Mouse (Mus musculus): ENCODE measurements at regions not wholly inside any gene's neighbourhood (a gene's known extent, or its start where the extent isn't known, plus 50 kb on each side); places are given as distances from the start of the nearest gene placed in this dataset.

DNA sequence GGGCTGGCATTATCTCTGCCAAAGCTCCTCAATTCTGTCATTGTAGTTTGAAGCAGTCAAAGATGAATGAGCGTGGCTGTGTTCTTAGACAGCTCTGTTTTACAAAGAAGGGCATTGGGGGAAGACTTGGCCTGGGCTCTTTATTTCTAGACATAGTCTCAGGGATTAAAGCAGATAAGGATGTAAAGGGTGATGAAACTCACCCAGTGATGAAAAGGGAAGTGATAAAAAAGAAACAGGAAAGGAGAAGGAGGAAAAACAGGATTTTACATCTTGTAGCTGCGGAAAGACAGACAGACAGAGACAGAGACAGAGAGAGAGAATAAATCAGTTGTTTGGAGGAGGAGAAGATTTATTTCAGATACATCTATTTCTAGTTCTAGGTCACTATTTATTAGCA, 95.5 kb upstream of the Chl1 start:
- H3K9ac ChIP-seq (ENCODE audit: low read length): no peak overlapping the region
- 79% methylated on average over 2 of the region's 2 CpGs for WGBS
- no peak overlapping the region for H3K27ac ChIP-seq (ENCODE audit: low read length)
- no peak for ATAC-seq (ENCODE audit: insufficient read depth, low FRiP score)
- no peak overlapping the region for H3K4me2 ChIP-seq (ENCODE audit: low read depth, low read length)
- H3K4me1 ChIP-seq (ENCODE audit: control insufficient read depth, insufficient read depth, low read length): no peaks in the 10 kb centered on the region
- no peaks in the 10 kb centered on the region for H3K9me3 ChIP-seq (replicated peaks; ENCODE audit: control insufficient read depth, low read length)
- H3K27me3 ChIP-seq (ENCODE audit: control insufficient read depth, insufficient read depth, low read length): no peaks in the 10 kb centered on the region
- no peaks in the 10 kb centered on the region for H3K36me3 ChIP-seq (ENCODE audit: control insufficient read depth, insufficient read depth, low read length)
- H3K4me3 ChIP-seq (replicated peaks; ENCODE audit: low read length): no peak overlapping the region

DNA sequence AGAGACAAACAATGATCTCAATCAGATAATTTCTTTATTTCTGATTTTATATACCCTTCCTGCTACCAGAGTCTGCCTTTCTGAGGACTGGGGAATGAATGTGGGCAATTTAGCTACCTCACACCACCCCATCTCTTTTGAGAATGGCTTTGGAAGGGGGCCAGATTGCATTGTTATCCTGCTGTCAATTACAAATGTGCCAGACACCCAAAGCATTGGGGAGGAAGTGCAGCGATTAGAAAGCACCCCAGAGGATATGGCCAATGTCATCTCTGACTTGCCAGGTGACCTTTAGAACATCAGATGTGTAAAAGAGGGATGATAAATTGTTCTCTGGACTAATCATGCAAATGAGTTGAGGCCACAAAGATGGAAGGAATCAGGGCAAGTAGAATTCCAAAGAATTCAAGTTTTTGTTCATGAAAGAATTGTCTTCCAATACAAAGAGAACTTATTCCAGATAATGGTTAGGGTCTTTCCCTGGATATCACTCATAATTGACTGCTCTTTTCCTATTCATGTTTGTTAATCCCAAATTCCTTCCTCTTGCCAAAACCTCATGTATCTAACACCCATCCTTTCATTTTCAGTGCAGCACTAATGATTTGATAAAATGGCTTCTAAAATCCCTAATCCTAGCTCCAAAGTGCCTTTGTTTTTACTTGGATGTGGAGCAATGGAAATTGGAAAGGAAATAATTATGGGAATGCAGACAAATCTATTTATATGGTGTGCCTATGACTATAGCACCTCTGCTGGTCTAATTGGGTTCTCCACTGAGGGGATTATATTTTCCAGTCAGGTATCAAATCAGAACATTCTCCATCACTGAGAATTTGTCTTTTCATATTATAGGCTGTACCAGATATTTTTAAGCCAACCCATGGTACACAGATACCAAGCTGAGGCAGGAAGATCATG, 89.1 kb upstream of the Chl1 start:
- Histone ChIP-seq H3K4me1 (ENCODE audit: control insufficient read depth, insufficient read depth, low read length) (no peaks in the 10 kb centered on the region), H3K27me3 (ENCODE audit: control insufficient read depth, insufficient read depth, low read length) (no peaks in the 10 kb centered on the region), H3K27ac (ENCODE audit: low read length) (no peak overlapping the region), H3K4me3 (replicated peaks; ENCODE audit: low read length) (no peak overlapping the region), H3K9ac (ENCODE audit: low read length) (no peak overlapping the region), H3K4me2 (ENCODE audit: low read depth, low read length) (no peak overlapping the region), H3K9me3 (replicated peaks; ENCODE audit: control insufficient read depth, low read length) (no peaks in the 10 kb centered on the region), H3K36me3 (ENCODE audit: control insufficient read depth, insufficient read depth, low read length) (no peaks in the 10 kb centered on the region)
- no peak for ATAC-seq (ENCODE audit: insufficient read depth, low FRiP score)
- WGBS: 42% methylated on average over 1 of the region's 1 CpGs

DNA sequence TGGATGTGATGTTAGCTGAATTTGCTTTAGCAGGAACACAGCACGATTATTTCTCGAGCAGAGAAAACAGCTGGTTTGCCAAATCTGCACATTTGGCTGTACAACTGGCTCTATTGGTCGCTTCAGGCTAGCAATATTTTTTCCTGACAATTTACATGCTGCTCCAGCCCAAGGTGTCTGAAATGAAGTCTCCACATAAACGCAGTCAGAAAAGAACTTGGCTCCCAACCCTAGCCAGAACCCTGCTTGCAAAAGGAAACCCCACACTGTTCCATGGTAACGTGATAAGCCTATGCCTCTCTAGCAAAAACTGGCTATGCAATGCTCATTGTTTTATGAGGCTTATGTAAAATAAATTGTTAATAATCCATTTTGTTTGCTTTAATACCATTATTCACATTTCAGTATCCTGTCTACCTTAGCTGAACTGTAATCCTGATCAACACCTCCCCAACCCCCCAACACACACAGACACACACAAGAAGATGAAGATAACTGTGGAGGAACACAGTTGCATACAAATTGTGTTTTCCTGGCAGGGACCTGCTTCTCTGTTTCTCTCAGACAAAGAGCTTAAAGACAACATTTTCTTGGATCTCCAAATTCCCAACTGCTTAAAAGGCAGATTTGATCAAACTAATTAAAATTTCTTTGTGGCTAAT, 79.3 kb upstream of the Chl1 start:
- H3K27ac ChIP-seq (ENCODE audit: low read length): no peak overlapping the region
- H3K9ac ChIP-seq (ENCODE audit: low read length): no peak overlapping the region
- WGBS: 41% methylated on average over 5 of the region's 5 CpGs
- no peaks in the 10 kb centered on the region for H3K4me1 ChIP-seq (ENCODE audit: control insufficient read depth, insufficient read depth, low read length)
- ATAC-seq (ENCODE audit: insufficient read depth, low FRiP score): no peak
- H3K4me2 ChIP-seq (ENCODE audit: low read depth, low read length): no peak overlapping the region
- no peaks in the 10 kb centered on the region for H3K9me3 ChIP-seq (replicated peaks; ENCODE audit: control insufficient read depth, low read length)
- H3K36me3 ChIP-seq (ENCODE audit: control insufficient read depth, insufficient read depth, low read length): no peaks in the 10 kb centered on the region
- H3K27me3 ChIP-seq (ENCODE audit: control insufficient read depth, insufficient read depth, low read length): no peaks in the 10 kb centered on the region
- no peak overlapping the region for H3K4me3 ChIP-seq (replicated peaks; ENCODE audit: low read length)

DNA sequence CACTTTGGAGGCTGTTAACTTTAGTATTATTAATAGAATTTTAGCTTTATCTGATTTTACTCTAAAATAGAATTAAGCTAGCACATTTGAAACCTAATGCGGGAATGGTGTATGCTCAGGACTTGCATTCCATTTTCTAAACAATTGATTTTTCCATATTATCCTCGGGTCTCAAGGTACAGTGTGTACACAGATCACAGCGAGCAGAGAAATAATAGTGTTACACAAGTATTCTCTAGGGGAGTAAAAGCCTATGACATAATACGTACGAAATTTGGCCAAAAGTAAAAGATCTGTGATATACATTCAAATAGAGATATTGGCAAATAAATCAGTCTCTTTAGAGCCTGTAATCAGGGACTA, 78.8 kb upstream of the Chl1 start:
- ATAC-seq (ENCODE audit: insufficient read depth, low FRiP score): no peak
- Histone ChIP-seq H3K4me2 (ENCODE audit: low read depth, low read length) (no peak overlapping the region), H3K36me3 (ENCODE audit: control insufficient read depth, insufficient read depth, low read length) (no peaks in the 10 kb centered on the region), H3K27me3 (ENCODE audit: control insufficient read depth, insufficient read depth, low read length) (no peaks in the 10 kb centered on the region), H3K4me3 (replicated peaks; ENCODE audit: low read length) (no peak overlapping the region), H3K9me3 (replicated peaks; ENCODE audit: control insufficient read depth, low read length) (no peaks in the 10 kb centered on the region), H3K9ac (ENCODE audit: low read length) (no peak overlapping the region), H3K4me1 (ENCODE audit: control insufficient read depth, insufficient read depth, low read length) (no peaks in the 10 kb centered on the region), H3K27ac (ENCODE audit: low read length) (no peak overlapping the region)
- WGBS: 67% methylated on average over 5 of the region's 5 CpGs

Measured in stomach, embryonic 16.5 days (tissue).